Mouse (Mus musculus) midbrain, postnatal 0 days (tissue): ENCODE data around the gene Zfpm1. TPM values are rescaled to one million over a fixed set of nuclear protein-coding genes. Genes with fewer than 3 reads are reported as not detected.

Source experiments
- ATAC-seq: fragments of 200-750 bp; cut with Nextera tagmentation; 2 replicates; pipeline ENCODE4 v1.8.0; 2017; ENCODE audit warnings: moderate number of reproducible peaks, mild to moderate bottlenecking, moderate TSS enrichment, moderate library complexity; ENCODE audit not compliant: low FRiP score
- DNase-seq: peaks from one replicate; pipeline ENCODE4 v3.0.0-alpha.2; 2015; ENCODE audit warnings: low spot score
- H3K27ac ChIP-seq: fragments of 300-500 bp; sonication (generic); 2 replicates; pipeline ENCODE4 v1.5.1; 2014; ENCODE audit warnings: low read depth, mild to moderate bottlenecking, low read length, mixed read lengths
- H3K27me3 ChIP-seq: fragments of 300-500 bp; sonication (generic); 2 replicates; pipeline ENCODE4 v1.6.1; 2014; ENCODE audit warnings: low read length, control low read depth, mixed read lengths; ENCODE audit not compliant: insufficient read depth
- H3K36me3 ChIP-seq: fragments of 300-500 bp; sonication (generic); 2 replicates; pipeline ENCODE4 v1.6.1; 2014; ENCODE audit warnings: low read length, control low read depth, mixed read lengths; ENCODE audit not compliant: insufficient read depth
- H3K4me1 ChIP-seq: fragments of 300-500 bp; sonication (generic); 2 replicates; pipeline ENCODE4 v1.6.1; 2014; ENCODE audit warnings: mild to moderate bottlenecking, control low read depth, antibody characterized with exemption, low read length, mixed read lengths; ENCODE audit not compliant: insufficient read depth
- H3K4me2 ChIP-seq: fragments of 300-500 bp; sonication (generic); 2 replicates; pipeline ENCODE4 v1.6.1; 2014; ENCODE audit warnings: low read depth, mild to moderate bottlenecking, low read length, mixed read lengths; ENCODE audit not compliant: poor library complexity, severe bottlenecking
- H3K4me3 ChIP-seq: fragments of 300-500 bp; sonication (generic); 2 replicates; pipeline ENCODE4 v1.5.1; 2014; ENCODE audit warnings: low read depth, mild to moderate bottlenecking, low read length, moderate library complexity
- H3K9ac ChIP-seq: fragments of 300-500 bp; sonication (generic); replicated peaks from 2 replicates; pipeline ENCODE4 v1.6.1; 2014; ENCODE audit warnings: mild to moderate bottlenecking, low read length, moderate library complexity, mixed read lengths; ENCODE audit not compliant: poor library complexity, severe bottlenecking
- H3K9me3 ChIP-seq: fragments of 300-500 bp; sonication (generic); 2 replicates; pipeline ENCODE4 v1.6.1; 2016; ENCODE audit warnings: low read length, control low read depth
- CTCF ChIP-seq: IDR thresholded peaks from 2 replicates; pipeline ENCODE4 v1.5.1; 2016; ENCODE audit warnings: antibody characterized with exemption, mild to moderate bottlenecking
- WGBS: fragments of 180-500 bp; shearing (Covaris S2); extraction: QIAGEN DNeasy Blood & Tissue Kit; methylation state at CpG from one replicate; pipeline ENCODE4 v1.1.7; 2014; 5-methylcytosine and 5-hydroxymethylcytosine counted together
- polyA plus RNA-seq: library from polyadenylated mRNA; unstranded; fragments of >200 nt; fragmentation: Nextera tagmentation; extraction: Ambion mirVana; gene quantifications from 2 replicates; pipeline ENCODE4 v1.2.1, GENCODE M21; 2015
- total RNA-seq: library from RNA; depleted of rRNA; stranded (reverse); fragments of >200 nt; gene quantifications from 2 replicates; pipeline ENCODE4 v1.2.3, GENCODE M21; 2014

Zfpm1 gene
- total and polyA plus RNA-seq, 2 experiments from 2014 or later = 1.2 to 28.6 TPM

DNA sequence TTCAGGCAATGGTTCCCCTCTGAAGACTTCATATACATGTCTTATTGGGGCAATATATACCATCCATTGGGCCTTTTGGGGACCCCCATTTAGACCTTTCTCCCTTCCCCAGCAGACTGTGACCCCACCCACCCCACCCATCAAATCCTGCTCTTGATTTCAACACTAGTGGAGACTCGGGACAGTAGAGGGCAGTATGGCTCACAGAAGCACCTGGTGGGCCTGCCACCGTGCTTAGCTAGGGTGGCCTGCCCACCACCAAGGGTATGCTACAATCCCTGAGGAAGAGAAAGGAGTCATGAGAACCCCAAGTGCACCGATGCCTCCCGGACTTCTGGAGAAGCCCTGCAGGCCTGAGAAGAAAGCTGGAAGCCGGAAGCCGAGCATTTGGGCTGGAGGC, 56.9 kb downstream of the Zfpm1 start:
- Histone ChIP-seq H3K9me3 (no peaks in the 10 kb centered on the region), H3K4me2 (no peak overlapping the region), H3K27me3 (peaks cover 29% of the 10 kb centered on the region), H3K4me1 (0 out of 2 replicates have a peak, but pooled peaks cover 5% of the 10 kb centered on the region), H3K27ac (no peak overlapping the region), H3K4me3 (no peak overlapping the region), H3K9ac (no peak overlapping the region), H3K36me3 (no peaks in the 10 kb centered on the region)
- ATAC-seq (no peak), DNase-seq (no peak)
- peak; percentile 29 for TF ChIP-seq CTCF
- 42% methylated on average over 6 of the region's 6 CpGs for WGBS

DNA sequence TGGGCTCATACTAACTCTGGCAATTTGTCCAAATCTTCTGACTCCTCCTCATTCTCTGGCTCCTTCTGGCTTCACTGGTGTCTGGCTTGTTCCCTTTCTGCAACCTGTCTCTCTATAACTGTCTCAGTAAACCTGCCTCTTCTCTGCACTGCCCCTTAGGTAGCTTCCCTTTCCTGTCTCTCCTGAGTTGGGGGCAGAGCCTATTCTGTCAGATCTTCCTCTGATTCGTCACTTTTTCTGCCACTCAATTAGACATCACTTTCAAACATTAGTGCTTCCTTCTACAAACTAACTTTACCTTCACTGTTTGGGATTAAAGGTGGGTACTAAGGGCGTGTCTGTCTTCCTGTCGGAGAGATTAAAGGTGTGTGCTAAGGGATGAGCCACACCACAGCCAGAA, 58.8 kb downstream of the Zfpm1 start:
- no peak overlapping the region for H3K4me3 ChIP-seq
- ATAC-seq (no peak), DNase-seq (no peak)
- WGBS = 89% methylated on average over 3 of the region's 3 CpGs
- H3K36me3 ChIP-seq = no peaks in the 10 kb centered on the region
- no peak overlapping the region for H3K9ac ChIP-seq
- 0 out of 2 replicates have a peak, but pooled peaks cover 2% of the 10 kb centered on the region for H3K4me1 ChIP-seq
- H3K4me2 ChIP-seq = no peak overlapping the region
- TF ChIP-seq CTCF = no peak
- H3K27me3 ChIP-seq = peaks cover 19% of the 10 kb centered on the region
- H3K9me3 ChIP-seq = no peaks in the 10 kb centered on the region
- H3K27ac ChIP-seq = no peak overlapping the region

DNA sequence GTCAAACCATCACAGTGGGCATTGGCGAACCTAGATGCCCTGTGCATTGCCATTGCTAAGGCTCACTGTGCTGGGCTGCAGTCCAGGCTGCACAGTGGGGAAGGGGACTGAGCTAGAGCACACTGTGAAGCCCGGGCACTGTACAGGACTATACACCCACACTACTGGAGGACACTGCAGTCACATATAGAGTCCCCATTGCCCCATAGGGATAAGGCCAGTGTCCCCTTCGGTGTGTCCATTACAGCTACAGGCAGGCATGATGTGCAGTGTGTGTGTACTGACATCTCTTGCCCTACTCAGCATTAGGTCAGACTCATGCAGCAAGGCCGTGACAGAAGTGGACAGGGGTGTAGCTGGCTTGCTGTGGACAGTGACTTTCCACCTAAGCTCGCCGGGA, 59.8 kb downstream of the Zfpm1 start:
- WGBS = 78% methylated on average over 6 of the region's 6 CpGs
- no peak overlapping the region for H3K4me3 ChIP-seq

DNA sequence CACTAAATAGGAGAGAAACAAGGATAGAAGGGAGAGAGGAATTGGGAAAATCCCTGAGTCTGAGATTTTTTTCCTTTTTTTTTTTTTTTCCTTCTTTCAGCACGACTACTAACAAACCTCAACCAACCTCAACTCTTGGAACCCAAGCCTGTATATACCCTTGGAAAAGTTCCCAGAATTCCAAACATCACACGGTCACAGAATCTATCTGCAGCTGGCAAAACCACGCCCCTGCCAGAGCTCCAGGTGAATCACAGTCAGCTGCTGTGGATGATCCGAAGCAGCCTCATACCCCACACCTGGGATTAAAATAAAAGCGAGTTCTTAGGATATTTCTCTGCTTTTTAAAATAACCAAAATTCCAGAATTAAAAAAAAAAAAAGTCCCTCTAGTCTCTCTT, 60.4 kb downstream of the Zfpm1 start:
- no peaks in the 10 kb centered on the region for H3K9me3 ChIP-seq
- H3K4me3 ChIP-seq = no peak overlapping the region
- WGBS = 47% methylated on average over 5 of the region's 5 CpGs
- no peaks in the 10 kb centered on the region for H3K36me3 ChIP-seq
- H3K4me1 ChIP-seq = 0 out of 2 replicates have a peak, but pooled peaks cover 2% of the 10 kb centered on the region
- H3K27me3 ChIP-seq = peaks cover 15% of the 10 kb centered on the region
- H3K9ac ChIP-seq = no peak overlapping the region
- ATAC-seq (no peak), DNase-seq (no peak)
- no peak for TF ChIP-seq CTCF
- no peak overlapping the region for H3K4me2 ChIP-seq
- no peak overlapping the region for H3K27ac ChIP-seq

More for the DNA sequence above, 59.8 kb downstream of the Zfpm1 start:
- Histone ChIP-seq H3K27me3 (peaks cover 19% of the 10 kb centered on the region), H3K9ac (no peak overlapping the region), H3K27ac (no peak overlapping the region), H3K9me3 (no peaks in the 10 kb centered on the region), H3K4me2 (no peak overlapping the region), H3K4me1 (0 out of 2 replicates have a peak, but pooled peaks cover 2% of the 10 kb centered on the region), H3K36me3 (no peaks in the 10 kb centered on the region)
- no peak for ATAC-seq
- TF ChIP-seq CTCF = no peak
- DNase-seq = no peak

DNA sequence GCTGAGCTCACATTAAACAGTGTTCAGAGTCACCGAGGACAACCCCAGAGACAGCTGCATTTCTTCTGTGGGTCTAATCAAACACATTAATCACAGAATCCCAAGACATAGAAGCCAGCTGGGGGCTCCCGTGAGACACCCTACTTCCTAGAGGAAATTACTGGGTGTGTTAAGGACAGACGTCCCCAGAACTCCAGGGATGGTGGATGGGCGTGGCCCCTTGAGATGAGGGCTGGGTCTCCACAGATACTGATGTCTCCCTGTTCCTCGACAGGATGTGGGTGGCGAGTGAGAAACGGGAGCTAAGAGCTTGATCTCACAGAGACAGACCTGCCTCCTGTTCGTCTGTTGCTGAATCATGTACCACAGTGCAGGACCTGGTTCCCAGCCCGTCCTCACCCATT, 60.9 kb downstream of the Zfpm1 start:
- Histone ChIP-seq H3K9ac (no peak overlapping the region), H3K27me3 (peaks cover 10% of the 10 kb centered on the region), H3K4me2 (peak overlapping the region; percentile 39), H3K27ac (no peak overlapping the region), H3K4me1 (0 out of 2 replicates have a peak, but pooled peaks cover 5% of the 10 kb centered on the region), H3K4me3 (no peak overlapping the region), H3K36me3 (no peaks in the 10 kb centered on the region), H3K9me3 (no peaks in the 10 kb centered on the region)
- ATAC-seq (no peak), DNase-seq (no peak)
- WGBS = 11% methylated on average over 9 of the region's 9 CpGs
- no peak for TF ChIP-seq CTCF

DNA sequence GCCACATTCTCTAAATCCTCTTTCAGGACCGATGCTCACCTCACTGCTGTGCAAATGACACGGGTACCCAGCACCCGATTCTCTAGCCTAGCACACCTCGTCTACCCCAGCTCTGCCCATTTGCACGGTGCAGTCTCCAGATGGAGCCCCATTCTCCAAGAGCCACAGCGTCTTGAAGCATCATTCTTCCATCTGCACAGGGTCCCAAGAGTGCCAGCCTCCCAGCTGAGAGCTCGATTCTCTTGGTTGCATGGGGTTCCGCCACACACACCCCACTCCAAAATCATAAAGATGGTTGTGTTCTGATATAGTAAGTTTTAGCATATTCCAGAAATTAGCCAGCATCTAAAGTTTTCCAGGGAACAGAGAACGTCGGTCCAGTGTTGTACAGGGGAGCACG, 61.4 kb downstream of the Zfpm1 start:
- WGBS = 3% methylated on average over 11 of the region's 11 CpGs
- no peaks in the 10 kb centered on the region for H3K36me3 ChIP-seq
- H3K9me3 ChIP-seq = no peaks in the 10 kb centered on the region
- H3K9ac ChIP-seq = no peak overlapping the region
- DNase-seq (no peak), ATAC-seq (no peak)
- 0 out of 2 replicates have a peak, but pooled peaks cover 5% of the 10 kb centered on the region for H3K4me1 ChIP-seq
- no peak overlapping the region for H3K27ac ChIP-seq
- H3K27me3 ChIP-seq = peaks cover 5% of the 10 kb centered on the region
- TF ChIP-seq CTCF = no peak
- H3K4me2 ChIP-seq = peak overlapping the region; percentile 39
- H3K4me3 ChIP-seq = peak overlapping the region; percentile 19; the same call in 1 of the 2 replicates
